Mouse (Mus musculus): ENCODE measurements at regions not wholly inside any gene's neighbourhood (a gene's known extent, or its start where the extent isn't known, plus 50 kb on each side); places are given as distances from the start of the nearest gene placed in this dataset.

DNA sequence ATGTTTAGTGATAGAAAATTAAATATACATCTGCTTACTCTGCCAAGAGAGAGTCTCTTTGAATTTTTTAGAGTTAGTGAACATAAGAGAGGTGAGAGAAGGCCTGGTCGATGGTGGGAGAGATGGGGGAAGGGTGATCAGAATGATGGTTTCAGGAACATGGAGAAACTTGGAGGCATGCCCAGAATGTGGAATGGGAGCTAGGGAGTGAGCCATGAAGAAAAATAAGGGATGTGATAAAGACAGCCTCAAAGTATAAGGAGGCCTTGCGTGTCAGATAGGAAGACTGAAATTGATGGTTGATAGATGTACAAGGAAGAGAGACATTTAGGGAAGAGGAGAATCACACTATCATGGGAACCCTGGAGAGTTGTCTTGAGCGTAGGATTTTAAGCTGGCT lies 354.6 kb downstream of the Osr1 start:
- H3K9me3 ChIP-seq (ENCODE audit: control insufficient read depth, low read length), result no peaks in the 10 kb centered on the region
- no peak overlapping the region for H3K4me3 ChIP-seq (ENCODE audit: low read depth, low read length)
- WGBS, result 83% methylated on average over 3 of the region's 3 CpGs
- ATAC-seq (ENCODE audit: low FRiP score) (no peak), DNase-seq (ENCODE audit: low spot score, missing footprints) (no peak)
- no peaks in the 10 kb centered on the region for H3K36me3 ChIP-seq (ENCODE audit: control insufficient read depth, insufficient read depth, low read length)
- no peaks in the 10 kb centered on the region for H3K27me3 ChIP-seq (ENCODE audit: control insufficient read depth, insufficient read depth, low read length)
- H3K27ac ChIP-seq (ENCODE audit: low read depth, low read length), result no peak overlapping the region
- no peaks in the 10 kb centered on the region for H3K4me1 ChIP-seq (ENCODE audit: control insufficient read depth, insufficient read depth, low read length)
- H3K4me2 ChIP-seq, result no peak overlapping the region
- no peak overlapping the region for H3K9ac ChIP-seq (ENCODE audit: low read length)

DNA sequence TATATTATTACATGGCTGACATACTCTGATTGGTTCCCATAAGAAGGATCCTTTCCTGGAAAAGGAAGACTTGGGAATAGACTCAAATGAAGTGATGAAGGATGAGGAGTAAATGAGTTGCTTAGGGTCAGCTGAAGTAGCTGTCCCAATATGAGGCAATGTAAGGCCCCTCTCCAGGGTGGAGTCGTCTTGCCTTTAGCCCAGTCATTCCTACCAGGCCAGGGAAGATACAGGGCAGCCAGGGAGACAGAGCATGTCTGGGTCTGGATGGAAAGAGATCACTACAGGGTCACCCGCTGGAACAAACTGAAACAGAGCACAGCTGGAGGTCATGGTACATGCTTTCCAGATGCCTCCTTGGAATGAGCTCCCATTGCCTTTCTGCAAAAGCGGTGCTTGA lies 364.2 kb downstream of the Osr1 start:
- H3K27ac ChIP-seq (ENCODE audit: low read depth, low read length), result no peak overlapping the region
- 79% methylated on average over 3 of the region's 3 CpGs for WGBS
- no peaks in the 10 kb centered on the region for H3K9me3 ChIP-seq (ENCODE audit: control insufficient read depth, low read length)
- ATAC-seq (ENCODE audit: low FRiP score), result no peak
- H3K4me3 ChIP-seq (ENCODE audit: low read depth, low read length), result no peak overlapping the region
- no peak overlapping the region for H3K4me2 ChIP-seq
- H3K36me3 ChIP-seq (ENCODE audit: control insufficient read depth, insufficient read depth, low read length), result no peaks in the 10 kb centered on the region
- peak; percentile 28 for DNase-seq (ENCODE audit: low spot score, missing footprints)
- no peak overlapping the region for H3K9ac ChIP-seq (ENCODE audit: low read length)
- H3K27me3 ChIP-seq (ENCODE audit: control insufficient read depth, insufficient read depth, low read length), result no peaks in the 10 kb centered on the region
- H3K4me1 ChIP-seq (ENCODE audit: control insufficient read depth, insufficient read depth, low read length), result no peaks in the 10 kb centered on the region

DNA sequence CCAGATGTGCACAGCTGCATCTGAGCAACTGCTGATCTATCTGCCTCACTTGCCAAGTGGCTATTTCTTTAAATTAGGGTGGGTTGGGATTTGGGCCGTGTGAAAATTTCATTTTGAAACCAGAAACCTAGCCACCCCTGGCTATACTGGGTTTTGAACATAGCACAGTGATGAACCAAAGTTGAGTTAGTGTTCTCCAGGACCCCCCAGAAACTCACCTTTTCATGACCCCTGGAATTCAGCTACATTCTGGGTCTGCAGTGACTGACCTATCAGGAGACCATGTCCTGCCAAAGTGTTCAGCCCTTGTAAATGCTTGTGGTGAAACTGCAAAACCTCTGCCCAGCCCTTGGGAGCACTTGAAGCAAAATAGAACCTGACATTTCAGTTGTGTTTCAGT lies 371.4 kb downstream of the Osr1 start:
- Histone ChIP-seq H3K9me3 (ENCODE audit: control insufficient read depth, low read length) (no peaks in the 10 kb centered on the region), H3K4me2 (no peak overlapping the region), H3K4me3 (ENCODE audit: low read depth, low read length) (no peak overlapping the region), H3K4me1 (ENCODE audit: control insufficient read depth, insufficient read depth, low read length) (no peaks in the 10 kb centered on the region), H3K27me3 (ENCODE audit: control insufficient read depth, insufficient read depth, low read length) (no peaks in the 10 kb centered on the region), H3K36me3 (ENCODE audit: control insufficient read depth, insufficient read depth, low read length) (no peaks in the 10 kb centered on the region), H3K9ac (ENCODE audit: low read length) (no peak overlapping the region), H3K27ac (ENCODE audit: low read depth, low read length) (no peak overlapping the region)
- ATAC-seq (ENCODE audit: low FRiP score) (no peak), DNase-seq (ENCODE audit: low spot score, missing footprints) (peak; percentile 60)
- WGBS, result 67% methylated on average over 1 of the region's 1 CpGs

DNA sequence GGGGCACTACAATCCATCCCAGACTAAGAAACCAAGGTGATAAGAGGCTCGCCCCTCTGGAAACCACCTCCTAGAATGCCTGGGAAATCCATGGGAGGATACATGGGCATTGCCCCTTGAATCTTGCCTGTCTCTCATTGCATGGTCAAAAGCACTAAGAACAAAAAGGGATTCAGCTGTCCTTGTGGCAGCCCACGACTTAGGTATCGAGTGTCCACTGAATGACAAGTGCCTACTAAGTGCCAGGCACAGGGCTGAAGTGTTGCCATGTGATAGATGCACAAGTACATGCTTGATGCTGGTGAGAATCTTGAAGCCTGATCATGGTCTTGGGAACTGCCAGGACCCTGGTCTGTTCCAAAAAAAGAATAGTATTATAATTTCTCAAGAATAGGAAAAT lies 371.9 kb downstream of the Osr1 start:
- Histone ChIP-seq H3K9ac (ENCODE audit: low read length) (no peak overlapping the region), H3K27me3 (ENCODE audit: control insufficient read depth, insufficient read depth, low read length) (no peaks in the 10 kb centered on the region), H3K27ac (ENCODE audit: low read depth, low read length) (no peak overlapping the region), H3K9me3 (ENCODE audit: control insufficient read depth, low read length) (no peaks in the 10 kb centered on the region), H3K4me3 (ENCODE audit: low read depth, low read length) (no peak overlapping the region), H3K4me2 (no peak overlapping the region), H3K4me1 (ENCODE audit: control insufficient read depth, insufficient read depth, low read length) (no peaks in the 10 kb centered on the region), H3K36me3 (ENCODE audit: control insufficient read depth, insufficient read depth, low read length) (no peaks in the 10 kb centered on the region)
- DNase-seq (ENCODE audit: low spot score, missing footprints) (no peak), ATAC-seq (ENCODE audit: low FRiP score) (no peak)
- WGBS, result 86% methylated on average over 3 of the region's 3 CpGs

GRCm38 (mm10) chr12:9948784-9949183 lies 378.9 kb downstream of the Osr1 start:
- no peak for DNase-seq (ENCODE audit: low spot score, missing footprints)
- 50% methylated on average over 4 of the region's 4 CpGs for WGBS

DNA sequence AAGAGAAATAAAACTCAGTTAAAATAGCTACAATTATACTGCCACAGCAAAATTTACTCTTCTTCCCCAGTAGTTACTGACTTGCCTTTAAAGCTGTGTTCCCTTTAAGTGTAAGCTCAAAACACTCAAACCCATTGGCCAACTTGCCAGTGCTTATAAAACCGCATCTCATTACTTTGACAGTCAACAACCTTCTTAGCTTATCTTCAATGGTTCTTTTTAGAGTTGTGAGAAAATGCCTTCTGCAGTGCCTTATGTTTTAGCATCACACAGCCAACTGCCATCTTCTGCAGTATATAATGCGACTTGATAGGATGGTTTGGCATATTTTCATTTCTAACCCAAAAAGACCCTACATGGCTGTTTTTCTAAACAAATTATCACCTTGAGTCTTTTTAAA lies 382.5 kb downstream of the Osr1 start:
- ATAC-seq (ENCODE audit: low FRiP score) (no peak), DNase-seq (ENCODE audit: low spot score, missing footprints) (no peak)
- WGBS, result 91% methylated on average over 2 of the region's 2 CpGs
- H3K4me2 ChIP-seq, result no peak overlapping the region
- H3K4me3 ChIP-seq (ENCODE audit: low read depth, low read length), result no peak overlapping the region
- no peaks in the 10 kb centered on the region for H3K36me3 ChIP-seq (ENCODE audit: control insufficient read depth, insufficient read depth, low read length)
- H3K27me3 ChIP-seq (ENCODE audit: control insufficient read depth, insufficient read depth, low read length), result no peaks in the 10 kb centered on the region
- no peaks in the 10 kb centered on the region for H3K9me3 ChIP-seq (ENCODE audit: control insufficient read depth, low read length)
- H3K27ac ChIP-seq (ENCODE audit: low read depth, low read length), result no peak overlapping the region
- H3K9ac ChIP-seq (ENCODE audit: low read length), result no peak overlapping the region
- H3K4me1 ChIP-seq (ENCODE audit: control insufficient read depth, insufficient read depth, low read length), result no peaks in the 10 kb centered on the region

More at GRCm38 (mm10) chr12:9948784-9949183, 378.9 kb downstream of the Osr1 start:
- Histone ChIP-seq H3K27me3 (ENCODE audit: control insufficient read depth, insufficient read depth, low read length) (no peaks in the 10 kb centered on the region), H3K4me2 (no peak overlapping the region), H3K9me3 (ENCODE audit: control insufficient read depth, low read length) (no peaks in the 10 kb centered on the region), H3K36me3 (ENCODE audit: control insufficient read depth, insufficient read depth, low read length) (no peaks in the 10 kb centered on the region), H3K9ac (ENCODE audit: low read length) (no peak overlapping the region), H3K4me3 (ENCODE audit: low read depth, low read length) (no peak overlapping the region), H3K27ac (ENCODE audit: low read depth, low read length) (no peak overlapping the region), H3K4me1 (ENCODE audit: control insufficient read depth, insufficient read depth, low read length) (no peaks in the 10 kb centered on the region)
- no peak for ATAC-seq (ENCODE audit: low FRiP score)

GRCm38 (mm10) chr12:9954178-9954888 lies 384.4 kb downstream of the Osr1 start:
- no peak overlapping the region for H3K4me2 ChIP-seq
- no peak overlapping the region for H3K4me3 ChIP-seq (ENCODE audit: low read depth, low read length)
- 78% methylated on average over 6 of the region's 6 CpGs for WGBS
- no peak overlapping the region for H3K27ac ChIP-seq (ENCODE audit: low read depth, low read length)
- no peaks in the 10 kb centered on the region for H3K27me3 ChIP-seq (ENCODE audit: control insufficient read depth, insufficient read depth, low read length)
- H3K9ac ChIP-seq (ENCODE audit: low read length), result no peak overlapping the region
- no peaks in the 10 kb centered on the region for H3K4me1 ChIP-seq (ENCODE audit: control insufficient read depth, insufficient read depth, low read length)
- no peaks in the 10 kb centered on the region for H3K36me3 ChIP-seq (ENCODE audit: control insufficient read depth, insufficient read depth, low read length)
- ATAC-seq (ENCODE audit: low FRiP score) (no peak), DNase-seq (ENCODE audit: low spot score, missing footprints) (peak; percentile 4)
- H3K9me3 ChIP-seq (ENCODE audit: control insufficient read depth, low read length), result no peaks in the 10 kb centered on the region

DNA sequence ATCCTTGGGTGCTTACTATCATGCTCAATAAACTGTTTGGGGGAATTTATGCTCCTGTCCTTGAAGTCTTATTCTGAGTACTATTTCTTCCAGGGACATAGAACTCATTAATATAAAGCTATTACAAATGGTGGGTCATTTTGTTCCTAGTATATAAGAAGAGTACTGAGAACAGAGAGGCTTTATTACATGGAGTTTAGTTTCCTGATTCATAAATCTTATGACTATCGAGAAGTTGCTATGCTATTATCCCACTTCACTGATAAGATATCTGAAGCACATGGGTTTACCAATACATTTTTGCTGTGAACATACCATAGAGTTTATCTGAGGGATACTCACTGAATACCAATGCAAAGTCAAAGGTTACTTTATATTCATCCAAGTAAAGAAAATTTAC lies 399.5 kb downstream of the Osr1 start:
- WGBS, result 93% methylated on average over 1 of the region's 1 CpGs
- Histone ChIP-seq H3K27ac (ENCODE audit: low read depth, low read length) (no peak overlapping the region), H3K4me2 (no peak overlapping the region), H3K4me3 (ENCODE audit: low read depth, low read length) (no peak overlapping the region), H3K4me1 (ENCODE audit: control insufficient read depth, insufficient read depth, low read length) (no peaks in the 10 kb centered on the region), H3K9me3 (ENCODE audit: control insufficient read depth, low read length) (no peaks in the 10 kb centered on the region), H3K27me3 (ENCODE audit: control insufficient read depth, insufficient read depth, low read length) (no peaks in the 10 kb centered on the region), H3K36me3 (ENCODE audit: control insufficient read depth, insufficient read depth, low read length) (no peaks in the 10 kb centered on the region), H3K9ac (ENCODE audit: low read length) (no peak overlapping the region)
- ATAC-seq (ENCODE audit: low FRiP score) (no peak), DNase-seq (ENCODE audit: low spot score, missing footprints) (no peak)

DNA sequence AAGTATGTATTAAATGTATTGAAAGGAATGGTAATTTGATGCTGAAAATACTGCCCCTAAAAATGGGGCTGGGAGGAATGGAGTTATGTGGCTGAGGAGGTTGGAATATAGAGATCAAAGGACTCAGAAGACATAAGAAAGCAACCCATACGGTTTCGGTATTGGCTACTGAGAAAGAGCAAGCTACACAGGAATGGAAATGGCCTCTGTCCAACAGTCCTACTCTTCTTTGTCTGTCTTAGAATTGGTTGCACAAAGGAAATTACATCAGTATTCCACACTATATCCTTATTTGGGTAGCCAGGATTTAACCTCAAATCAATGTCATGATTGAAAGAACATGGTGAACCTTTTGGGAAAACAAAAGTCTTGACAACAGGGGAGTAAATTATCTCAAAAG lies 399.0 kb upstream of the Nt5c1b start:
- 85% methylated on average over 2 of the region's 2 CpGs for WGBS
- H3K27ac ChIP-seq (ENCODE audit: low read depth, low read length), result no peak overlapping the region
- ATAC-seq (ENCODE audit: low FRiP score) (no peak), DNase-seq (ENCODE audit: low spot score, missing footprints) (no peak)
- no peaks in the 10 kb centered on the region for H3K4me1 ChIP-seq (ENCODE audit: control insufficient read depth, insufficient read depth, low read length)
- H3K9me3 ChIP-seq (ENCODE audit: control insufficient read depth, low read length), result no peaks in the 10 kb centered on the region
- H3K9ac ChIP-seq (ENCODE audit: low read length), result no peak overlapping the region
- no peaks in the 10 kb centered on the region for H3K36me3 ChIP-seq (ENCODE audit: control insufficient read depth, insufficient read depth, low read length)
- no peak overlapping the region for H3K4me2 ChIP-seq
- no peaks in the 10 kb centered on the region for H3K27me3 ChIP-seq (ENCODE audit: control insufficient read depth, insufficient read depth, low read length)
- H3K4me3 ChIP-seq (ENCODE audit: low read depth, low read length), result no peak overlapping the region

Measured in midbrain, embryonic 11.5 days (tissue).